Mouse (Mus musculus): ENCODE measurements around the gene Scgn. TPM values are rescaled to one million over a fixed set of nuclear protein-coding genes. Genes with fewer than 3 reads are reported as not detected.
A peak's percentile ranks its signal among the peaks of the same experiment; 100 is the strongest.

The Scgn gene
- polyA plus RNA-seq, 1 experiment from 2014 or later = not detected

- TF ChIP-seq CTCF (IDR thresholded peaks at IDR 0.05; ENCODE audit: low read depth) (no peak), EP300 (IDR thresholded peaks at IDR 0.05; ENCODE audit: low read depth) (no peak)
- H3K9ac ChIP-seq (replicated peaks) = no peak overlapping the region
- no peak overlapping the region for H3K4me2 ChIP-seq (ENCODE audit: low read depth, low read length)
- DNase-seq = no peak
- ATAC-seq = no peak
- no peak overlapping the region for H3K27ac ChIP-seq (ENCODE audit: low read depth)
- H3K9me3 ChIP-seq (ENCODE audit: low read length) = no peaks in the 10 kb centered on the region
- WGBS (ENCODE audit: insufficient replicate concordance) = 70% methylated on average over 14 of the region's 14 CpGs
- no peaks in the 10 kb centered on the region for H3K36me3 ChIP-seq (replicated peaks; ENCODE audit: insufficient read depth, low read length)
- no peaks in the 10 kb centered on the region for H3K27me3 ChIP-seq (ENCODE audit: insufficient read depth, low read length)
- no peak overlapping the region for H3K4me3 ChIP-seq (ENCODE audit: low read depth, low read length)
- no peaks in the 10 kb centered on the region for H3K4me1 ChIP-seq (ENCODE audit: insufficient read depth)
These were observed 41.3 kb downstream of the Scgn start for GRCm38 (mm10) chr13:23949484-23950246.

GRCm38 (mm10) chr13:23946254-23946653 is 44.8 kb downstream of the Scgn start:
- TF ChIP-seq EP300 (IDR thresholded peaks at IDR 0.05; ENCODE audit: low read depth) = no peak
- TF ChIP-seq CTCF (IDR thresholded peaks at IDR 0.05; ENCODE audit: low read depth) = no peak
- Histone ChIP-seq H3K9me3 (ENCODE audit: low read length) (no peaks in the 10 kb centered on the region), H3K4me2 (ENCODE audit: low read depth, low read length) (no peak overlapping the region), H3K9ac (replicated peaks) (no peak overlapping the region), H3K36me3 (replicated peaks; ENCODE audit: insufficient read depth, low read length) (no peaks in the 10 kb centered on the region), H3K27ac (ENCODE audit: low read depth) (no peak overlapping the region), H3K27me3 (ENCODE audit: insufficient read depth, low read length) (no peaks in the 10 kb centered on the region), H3K4me3 (ENCODE audit: low read depth, low read length) (no peak overlapping the region), H3K4me1 (ENCODE audit: insufficient read depth) (no peaks in the 10 kb centered on the region)
- ATAC-seq (no peak), DNase-seq (no peak)
- WGBS (ENCODE audit: insufficient replicate concordance) = 57% methylated on average over 2 of the region's 2 CpGs

GRCm38 (mm10) chr13:23942861-23943260 is 48.2 kb downstream of the Scgn start:
- Histone ChIP-seq H3K27ac (ENCODE audit: low read depth) (no peak overlapping the region), H3K4me2 (ENCODE audit: low read depth, low read length) (no peak overlapping the region), H3K27me3 (ENCODE audit: insufficient read depth, low read length) (no peaks in the 10 kb centered on the region), H3K4me3 (ENCODE audit: low read depth, low read length) (no peak overlapping the region), H3K9me3 (ENCODE audit: low read length) (no peaks in the 10 kb centered on the region), H3K4me1 (ENCODE audit: insufficient read depth) (no peaks in the 10 kb centered on the region), H3K9ac (replicated peaks) (no peak overlapping the region), H3K36me3 (replicated peaks; ENCODE audit: insufficient read depth, low read length) (no peaks in the 10 kb centered on the region)
- WGBS (ENCODE audit: insufficient replicate concordance) = 54% methylated on average over 2 of the region's 2 CpGs
- ATAC-seq (no peak), DNase-seq (no peak)
- TF ChIP-seq EP300 (IDR thresholded peaks at IDR 0.05; ENCODE audit: low read depth) (no peak), CTCF (IDR thresholded peaks at IDR 0.05; ENCODE audit: low read depth) (peak; percentile 48)

- DNase-seq = no peak
- H3K4me1 ChIP-seq (ENCODE audit: insufficient read depth) = no peaks in the 10 kb centered on the region
- H3K4me3 ChIP-seq (ENCODE audit: low read depth, low read length) = no peak overlapping the region
- H3K4me2 ChIP-seq (ENCODE audit: low read depth, low read length) = no peak overlapping the region
- no peak overlapping the region for H3K9ac ChIP-seq (replicated peaks)
- ATAC-seq = no peak
- 66% methylated on average over 6 of the region's 6 CpGs for WGBS (ENCODE audit: insufficient replicate concordance)
- TF ChIP-seq CTCF (IDR thresholded peaks at IDR 0.05; ENCODE audit: low read depth) (no peak), EP300 (IDR thresholded peaks at IDR 0.05; ENCODE audit: low read depth) (no peak)
- no peak overlapping the region for H3K27ac ChIP-seq (ENCODE audit: low read depth)
- no peaks in the 10 kb centered on the region for H3K27me3 ChIP-seq (ENCODE audit: insufficient read depth, low read length)
- no peaks in the 10 kb centered on the region for H3K9me3 ChIP-seq (ENCODE audit: low read length)
- H3K36me3 ChIP-seq (replicated peaks; ENCODE audit: insufficient read depth, low read length) = no peaks in the 10 kb centered on the region
These were observed 50.7 kb downstream of the Scgn start for GRCm38 (mm10) chr13:23940291-23940690.

- 65% methylated on average over 1 of the region's 1 CpGs for WGBS (ENCODE audit: insufficient replicate concordance)
- TF ChIP-seq CTCF (IDR thresholded peaks at IDR 0.05; ENCODE audit: low read depth) (no peak), EP300 (IDR thresholded peaks at IDR 0.05; ENCODE audit: low read depth) (no peak)
- H3K27me3 ChIP-seq (ENCODE audit: insufficient read depth, low read length) = no peaks in the 10 kb centered on the region
- H3K4me3 ChIP-seq (ENCODE audit: low read depth, low read length) = no peak overlapping the region
- no peak overlapping the region for H3K4me2 ChIP-seq (ENCODE audit: low read depth, low read length)
- H3K9me3 ChIP-seq (ENCODE audit: low read length) = no peaks in the 10 kb centered on the region
- H3K27ac ChIP-seq (ENCODE audit: low read depth) = no peak overlapping the region
- DNase-seq (no peak), ATAC-seq (no peak)
- no peaks in the 10 kb centered on the region for H3K4me1 ChIP-seq (ENCODE audit: insufficient read depth)
- H3K9ac ChIP-seq (replicated peaks) = no peak overlapping the region
- H3K36me3 ChIP-seq (replicated peaks; ENCODE audit: insufficient read depth, low read length) = no peaks in the 10 kb centered on the region
These were observed 52.3 kb downstream of the Scgn start for GRCm38 (mm10) chr13:23938699-23939098.

GRCm38 (mm10) chr13:23934211-23934520 is 56.8 kb downstream of the Scgn start, which contains the start of gene Hist1h2aa:
Gene Hist1h2aa (plus strand): TSS chr13:23934462.
- Histone ChIP-seq H3K27me3 (ENCODE audit: insufficient read depth, low read length) (no peaks in the 10 kb centered on the region), H3K9ac (replicated peaks) (no peak within 1 kb of the TSS), H3K9me3 (ENCODE audit: low read length) (no peaks in the 10 kb centered on the region), H3K4me1 (ENCODE audit: insufficient read depth) (0 out of 2 replicates have a peak, but pooled peaks cover under 1% of the 10 kb centered on the region), H3K27ac (ENCODE audit: low read depth) (no peak within 1 kb of the TSS), H3K4me3 (ENCODE audit: low read depth, low read length) (no peak within 1 kb of the TSS), H3K36me3 (replicated peaks; ENCODE audit: insufficient read depth, low read length) (no peaks in the 10 kb centered on the region), H3K4me2 (ENCODE audit: low read depth, low read length) (no peak within 1 kb of the TSS)
- no peak for DNase-seq
- 82% methylated on average over 10 of the region's 10 CpGs for WGBS (ENCODE audit: insufficient replicate concordance)
- TF ChIP-seq CTCF (IDR thresholded peaks at IDR 0.05; ENCODE audit: low read depth) (no peak), EP300 (IDR thresholded peaks at IDR 0.05; ENCODE audit: low read depth) (no peak)
- ATAC-seq = no peak
